Mouse (Mus musculus) lung, postnatal 14 days (tissue): ENCODE data around the gene Astn1.
A peak's percentile ranks its signal among the peaks of the same experiment; 100 is the strongest.

Source experiments
- DNase-seq: peaks from one replicate; pipeline ENCODE4 v3.0.0; 2021

Gene Astn1

DNA sequence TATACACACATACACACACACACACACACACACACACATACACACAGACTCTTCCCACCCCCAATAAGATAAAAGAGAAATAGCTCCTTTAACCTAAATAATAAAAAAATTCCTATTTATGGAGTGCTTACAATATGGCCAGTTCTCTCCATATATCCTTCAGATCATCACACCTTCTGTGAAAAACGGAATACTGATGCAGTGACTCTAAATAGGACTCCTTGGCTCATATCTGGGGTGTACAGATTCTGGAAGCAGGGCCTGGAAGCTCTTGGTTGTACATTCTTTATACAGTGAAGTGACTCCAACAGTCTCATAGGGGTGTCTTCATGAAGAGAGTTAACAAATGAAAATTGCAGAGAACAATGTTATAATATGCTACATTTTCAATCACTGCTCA is 60.7 kb downstream of the Astn1 start:
- no peak for DNase-seq

DNA sequence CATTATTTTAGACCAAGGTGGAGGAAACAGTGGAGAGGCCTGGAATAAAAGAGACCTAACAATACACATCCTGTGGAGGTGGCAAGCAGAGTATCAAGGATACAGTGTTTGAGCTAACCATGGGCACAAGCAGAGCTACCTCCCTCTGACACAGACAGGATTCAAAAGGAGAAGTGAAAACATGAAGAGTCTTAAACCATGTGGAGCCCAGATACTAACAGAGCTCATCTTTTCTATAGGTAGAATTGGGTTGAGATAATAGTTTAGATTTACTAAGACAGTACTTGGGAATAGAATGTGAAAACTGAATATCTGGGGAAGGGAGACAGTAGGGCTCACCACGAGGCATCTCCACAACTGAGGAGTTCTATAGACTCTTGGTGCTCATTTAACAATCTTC is 84.0 kb downstream of the Astn1 start:
- no peak for DNase-seq

DNA sequence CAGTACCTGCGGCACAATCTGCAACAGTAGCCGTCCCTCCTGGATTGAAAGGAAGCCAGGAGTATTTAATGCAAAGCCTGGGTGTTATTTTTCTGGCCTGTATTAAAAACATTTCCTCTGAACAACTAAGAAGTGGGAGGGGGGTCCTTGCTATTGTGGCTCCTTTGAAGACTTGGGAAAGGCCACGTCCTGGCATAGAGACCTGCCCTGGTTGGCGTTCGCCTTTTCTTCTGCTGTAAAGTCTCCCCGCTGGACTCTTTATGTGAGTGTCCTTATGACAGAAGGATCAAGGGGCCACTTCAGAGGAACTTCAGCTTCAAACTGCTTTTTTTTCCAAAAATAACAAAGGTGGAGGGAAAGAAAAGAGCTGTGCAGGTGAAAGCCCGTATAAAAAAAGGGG is 85.9 kb downstream of the Astn1 start:
- DNase-seq: no peak

DNA sequence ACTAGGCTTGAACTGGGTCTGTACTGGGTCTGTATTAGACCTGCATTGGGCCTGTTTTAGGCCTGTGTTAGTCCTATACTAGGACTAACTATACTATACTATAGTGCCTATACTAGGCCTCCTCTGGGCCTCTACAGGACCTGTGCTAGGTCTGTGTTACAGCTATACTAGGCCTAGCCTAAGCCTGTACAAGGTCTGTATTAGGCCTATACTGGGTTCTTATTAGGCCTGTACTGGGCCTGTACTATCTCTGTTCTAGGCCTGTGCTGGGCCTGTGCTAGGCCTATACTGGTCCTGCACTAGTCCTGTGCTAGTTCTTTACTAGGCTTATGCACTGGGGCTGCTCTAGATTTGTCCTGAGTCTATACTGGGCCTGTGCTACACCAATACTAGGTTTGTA is 90.6 kb downstream of the Astn1 start:
- no peak for DNase-seq

DNA sequence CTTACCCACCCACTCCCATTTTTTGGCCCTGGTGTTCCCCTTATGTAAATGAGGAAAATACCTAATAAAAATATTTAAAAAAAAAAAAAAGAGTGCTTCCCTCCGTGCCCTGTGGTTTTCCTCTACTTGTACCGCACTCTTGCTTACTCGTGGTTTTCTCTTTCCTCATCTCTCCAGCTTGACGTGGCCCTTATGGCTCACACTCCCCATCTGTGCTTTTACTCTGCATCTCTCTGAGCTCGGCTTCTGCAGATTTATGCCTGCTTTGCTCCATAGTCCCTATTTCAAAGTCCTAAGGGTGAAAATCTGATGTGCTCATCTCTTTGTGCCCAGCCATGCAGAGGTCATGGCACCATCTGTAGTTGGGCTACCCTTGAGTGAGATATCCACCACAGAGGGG is 91.5 kb downstream of the Astn1 start:
- no peak for DNase-seq

DNA sequence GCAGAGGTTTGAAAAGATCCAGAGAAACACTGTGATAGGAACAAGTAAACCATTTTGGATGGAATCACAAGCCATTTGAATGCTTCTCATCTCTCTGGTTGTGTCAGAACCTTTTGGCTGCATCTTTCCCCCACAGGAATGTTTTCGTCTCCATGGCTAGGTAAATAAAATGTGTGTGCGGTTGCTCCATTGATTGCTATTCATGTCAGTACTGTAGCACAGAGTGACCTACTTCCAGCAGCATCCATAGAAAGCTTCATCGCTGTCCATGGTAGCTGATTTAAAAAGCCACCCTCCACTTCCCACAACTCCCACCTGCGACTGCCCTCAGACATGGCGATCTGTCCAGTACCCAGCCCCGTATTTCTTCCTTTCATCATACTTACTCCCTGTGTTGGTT is 101.9 kb downstream of the Astn1 start:
- no peak for DNase-seq

DNA sequence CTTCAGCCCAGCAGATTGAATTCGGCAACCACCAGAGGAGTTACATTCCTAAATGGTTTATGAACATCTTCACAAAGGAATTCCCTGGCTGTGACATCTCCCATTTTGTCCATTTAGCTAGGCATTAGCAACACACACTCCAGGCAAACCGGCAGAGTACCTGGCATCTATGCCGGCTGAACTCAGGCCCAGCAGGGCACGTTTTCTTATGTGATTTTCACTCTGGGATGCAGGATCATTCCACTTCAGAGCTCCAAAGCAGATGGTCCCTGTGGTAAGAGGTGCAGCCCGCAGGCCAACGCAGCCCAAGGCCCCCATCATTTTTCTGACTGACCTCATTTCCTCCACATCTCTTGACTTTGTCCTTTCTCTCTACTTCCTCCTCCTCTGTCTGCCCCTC is 103.2 kb downstream of the Astn1 start:
- DNase-seq: no peak

DNA sequence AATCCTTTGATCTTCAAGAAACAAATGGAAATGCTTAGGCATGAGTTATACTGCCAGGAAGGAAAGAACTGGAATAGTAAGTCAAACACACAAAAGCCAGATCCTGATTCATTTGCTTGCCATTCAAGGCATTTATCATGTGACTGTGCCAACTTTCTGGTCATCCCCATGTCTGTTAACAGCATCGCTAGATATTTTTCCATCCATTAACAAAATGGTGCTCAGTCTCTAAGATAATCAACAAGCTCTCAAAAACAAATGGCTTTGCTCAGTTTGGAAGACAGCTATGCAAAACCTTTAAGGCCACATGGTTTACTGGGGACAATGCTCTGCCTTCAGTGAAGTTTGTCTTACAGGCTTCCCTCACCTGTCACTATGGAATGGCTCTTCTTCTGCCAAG is 115.8 kb downstream of the Astn1 start:
- DNase-seq: no peak

DNA sequence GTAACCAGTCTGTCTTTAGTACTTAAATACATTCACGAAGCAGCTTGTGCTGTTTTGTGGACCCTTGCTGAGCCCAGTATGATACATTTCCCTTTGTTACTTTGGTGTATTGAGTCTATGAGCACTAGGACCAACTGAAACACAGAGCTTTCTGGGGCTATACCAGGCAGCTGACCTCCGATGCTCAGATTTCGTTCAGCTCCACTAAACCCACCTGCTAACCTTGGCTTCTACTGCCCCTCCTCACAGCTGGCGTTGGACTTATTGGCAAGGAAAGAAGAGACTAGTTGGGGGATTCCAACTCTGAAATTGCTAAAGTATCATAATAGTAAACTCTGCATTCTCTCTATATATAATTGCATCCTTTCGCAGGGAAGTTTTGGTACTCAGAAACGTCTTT is 118.2 kb downstream of the Astn1 start:
- DNase-seq: no peak

DNA sequence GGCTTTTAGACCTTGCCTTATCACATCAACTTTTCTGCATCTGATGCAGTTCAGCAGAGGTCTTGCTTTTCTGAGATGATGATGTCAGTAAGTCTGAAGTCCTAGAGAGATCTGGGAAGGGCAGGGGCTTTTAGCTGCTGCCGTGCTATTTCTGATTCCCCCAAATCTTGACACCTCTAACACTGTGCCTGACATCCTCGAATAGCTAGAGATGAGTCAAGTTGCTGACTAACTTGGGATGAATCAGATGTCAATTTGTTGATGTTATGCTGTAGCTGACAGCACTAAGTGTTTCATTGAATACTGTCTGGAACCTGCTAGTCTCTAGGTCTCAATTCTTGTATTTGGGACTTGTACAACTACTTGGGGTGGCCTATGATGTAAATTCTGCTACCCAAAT is 121.7 kb downstream of the Astn1 start:
- DNase-seq: no peak

DNA sequence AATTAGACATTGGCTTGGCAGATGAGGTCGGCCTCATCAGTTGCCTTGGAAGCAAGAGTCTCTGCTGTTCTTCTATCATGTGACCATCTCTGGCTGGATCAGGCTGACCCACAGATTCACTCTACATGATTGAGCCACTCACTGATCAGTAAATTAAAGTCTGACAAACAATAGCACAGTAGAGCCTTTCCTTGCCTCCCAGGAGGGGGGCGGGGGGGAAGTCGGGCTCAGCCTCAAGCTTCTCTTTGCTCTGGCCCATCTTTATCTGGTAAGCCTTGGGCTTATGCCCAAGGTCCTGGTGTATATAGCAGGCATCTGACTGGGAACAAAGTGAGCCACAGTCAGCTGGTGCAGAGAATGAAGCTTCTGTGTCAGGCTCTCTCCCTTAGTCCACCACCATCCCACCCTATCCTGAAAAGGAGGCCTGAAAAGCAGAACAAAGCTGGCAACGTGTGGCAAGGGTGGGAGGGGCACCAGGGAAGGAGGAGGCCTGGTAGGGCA is 127.5 kb downstream of the Astn1 start:
- no peak for DNase-seq

DNA sequence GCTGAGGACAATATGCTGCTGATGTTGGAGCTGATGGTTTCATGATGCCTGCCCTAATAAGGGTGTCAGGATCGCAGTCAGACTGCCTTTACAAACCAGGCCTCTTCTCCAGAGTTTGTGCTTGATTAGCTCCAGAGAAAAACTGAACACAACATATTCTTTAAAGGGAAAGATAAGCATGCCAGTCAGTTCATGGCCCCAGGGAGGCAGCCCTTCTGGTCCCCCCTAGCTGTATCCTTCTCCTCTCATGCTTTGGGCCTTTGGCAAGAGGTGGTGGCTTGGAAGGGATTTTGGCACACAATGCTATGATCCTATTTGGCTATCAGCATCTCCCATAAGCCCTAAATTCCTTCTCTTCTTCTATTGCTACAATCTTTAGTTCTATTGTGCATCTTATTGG is 128.1 kb downstream of the Astn1 start:
- no peak for DNase-seq

DNA sequence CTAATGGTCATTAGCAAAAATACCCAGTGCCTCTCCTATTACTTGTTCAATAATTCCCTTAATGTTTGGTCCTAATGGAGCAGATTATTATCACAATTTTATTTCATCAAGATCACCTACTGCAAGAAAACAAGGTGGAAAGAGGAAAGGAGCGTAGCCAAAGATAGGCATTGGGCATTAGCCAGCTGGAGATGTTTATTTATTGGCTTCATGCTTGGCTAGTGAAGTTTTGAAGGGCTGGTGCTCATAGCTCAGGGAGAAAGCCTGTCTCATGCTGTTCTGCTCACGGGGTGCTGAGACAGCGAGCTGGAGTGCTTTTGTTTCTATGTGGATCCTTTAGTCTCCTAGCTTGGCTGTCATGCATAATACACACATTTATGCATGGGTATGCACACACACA is 131.2 kb downstream of the Astn1 start:
- no peak for DNase-seq

DNA sequence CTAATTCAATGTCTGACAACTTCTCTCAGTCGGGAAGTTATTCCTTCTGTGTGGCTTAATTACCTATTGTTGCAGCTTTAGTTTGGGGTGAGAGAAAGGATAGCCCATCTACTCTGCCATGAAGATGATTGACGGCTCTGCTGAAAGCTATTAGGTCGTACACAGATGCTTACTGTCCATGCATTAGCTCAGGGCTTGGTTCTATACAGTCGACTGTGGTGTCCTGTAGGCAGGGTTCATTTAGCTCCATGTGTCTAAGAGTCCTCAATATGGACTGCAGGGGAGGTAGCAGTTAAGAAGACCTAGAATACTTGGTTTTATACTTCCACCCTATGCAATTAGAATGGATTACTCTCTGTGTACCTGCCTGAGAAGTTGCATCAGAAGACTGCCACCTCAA is 138.1 kb downstream of the Astn1 start:
- no peak for DNase-seq

DNA sequence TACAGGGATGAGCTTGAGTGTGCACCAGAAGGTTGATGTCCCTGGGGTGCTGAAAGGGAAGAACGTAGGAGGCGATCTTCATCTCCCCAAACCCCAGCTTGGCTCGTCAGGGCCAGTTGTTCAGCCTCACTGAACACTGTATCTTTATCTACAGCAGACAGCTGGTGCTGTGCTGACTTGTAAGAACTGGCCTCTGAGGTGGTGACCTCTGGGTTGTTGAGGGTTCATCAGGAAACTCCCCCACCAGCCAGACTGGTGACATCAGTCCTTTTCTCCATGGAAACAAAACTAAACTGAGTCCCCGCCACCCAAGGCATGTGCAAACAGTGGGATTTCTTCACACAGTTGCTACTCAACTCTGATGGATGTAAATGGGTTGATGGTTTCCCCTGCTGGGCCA is 138.9 kb downstream of the Astn1 start:
- DNase-seq: no peak

DNA sequence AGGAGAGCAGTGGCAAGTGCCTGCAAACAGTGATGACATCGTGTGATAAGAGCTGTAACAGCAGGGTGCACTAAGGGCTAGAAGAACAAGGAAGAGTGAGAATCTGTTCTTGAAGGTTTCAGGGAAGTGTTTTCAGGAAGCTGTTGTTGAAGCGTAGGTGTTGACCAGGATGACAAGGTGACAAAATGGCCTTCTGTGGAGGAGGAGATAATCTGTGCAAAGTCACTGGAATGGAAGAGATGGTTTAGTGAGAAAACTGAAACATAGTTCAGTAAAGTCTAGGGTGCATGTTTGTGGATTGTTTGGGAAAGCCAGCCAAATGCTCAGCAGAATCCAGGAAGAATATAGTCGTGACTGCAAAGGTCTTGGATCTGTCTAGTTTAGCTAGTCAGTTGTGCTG is 145.5 kb downstream of the Astn1 start:
- DNase-seq: no peak

DNA sequence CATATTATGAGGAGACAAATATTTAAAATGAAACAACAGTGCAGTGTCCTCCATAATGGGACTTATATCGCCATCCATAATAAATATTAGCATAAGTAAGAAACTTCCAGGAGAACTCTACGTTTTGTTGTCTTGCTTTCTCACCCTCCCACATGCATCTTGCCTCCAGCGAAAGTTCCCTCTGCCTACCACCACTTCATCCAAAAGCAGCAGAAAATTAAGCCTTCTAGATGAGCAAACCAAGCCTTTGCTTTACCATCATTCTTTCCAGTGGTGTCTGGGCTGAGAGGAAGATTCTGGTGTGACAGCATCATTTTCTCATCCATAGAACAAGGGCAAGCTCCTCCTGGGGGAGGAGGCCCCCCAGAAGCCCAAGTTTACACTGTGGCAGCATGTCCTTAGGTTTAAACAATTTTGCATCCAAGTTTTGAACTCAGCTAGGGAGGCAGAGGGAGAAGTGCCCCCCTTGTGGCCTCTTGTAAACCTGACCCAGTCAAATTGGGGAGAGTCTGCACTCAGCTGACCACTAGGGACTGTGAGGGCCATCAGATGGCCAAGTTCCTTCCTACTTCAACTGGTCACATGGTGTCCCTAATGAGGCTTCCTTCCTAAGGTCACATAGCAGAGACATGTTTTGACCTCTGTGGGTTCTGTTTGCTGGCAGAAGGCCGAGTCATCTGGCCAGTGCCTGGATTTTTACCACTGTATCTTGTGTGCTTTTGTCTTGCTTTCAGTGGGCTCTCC is 147.2 kb downstream of the Astn1 start:
- no peak for DNase-seq

DNA sequence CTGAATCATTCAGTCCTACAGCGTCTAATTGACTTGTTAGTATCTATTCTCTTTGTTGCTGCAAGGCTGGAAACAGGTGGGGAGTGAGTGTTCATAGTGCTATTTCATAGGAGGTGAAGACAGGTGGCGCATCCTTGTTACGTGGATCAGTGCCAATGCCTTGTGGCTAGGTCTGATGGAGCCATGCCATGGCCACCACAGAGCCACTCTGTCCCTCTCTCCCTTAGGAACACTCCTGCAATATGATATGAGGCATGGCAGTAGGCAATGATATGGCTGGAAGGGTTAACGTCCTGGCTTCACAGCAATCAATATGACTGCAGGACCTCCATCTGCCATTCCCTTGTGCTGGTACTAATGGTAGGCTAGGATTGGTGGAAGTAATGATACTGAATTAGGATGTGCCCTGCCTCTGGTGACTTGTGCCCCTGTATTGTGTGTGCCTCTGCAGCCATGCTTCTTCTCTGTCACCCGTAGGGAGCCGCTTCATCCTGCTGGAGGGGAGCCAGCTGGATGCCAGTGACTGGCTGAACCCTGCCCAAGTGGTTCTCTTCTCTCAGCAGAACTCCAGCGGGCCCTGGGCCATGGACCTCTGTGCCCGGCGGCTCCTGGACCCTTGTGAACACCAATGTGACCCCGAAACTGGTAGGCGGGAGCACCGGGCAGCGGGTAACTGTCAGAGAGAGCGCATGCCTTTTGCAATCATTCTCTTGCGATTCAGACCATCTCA is 148.6 kb downstream of the Astn1 start:
- DNase-seq: no peak

DNA sequence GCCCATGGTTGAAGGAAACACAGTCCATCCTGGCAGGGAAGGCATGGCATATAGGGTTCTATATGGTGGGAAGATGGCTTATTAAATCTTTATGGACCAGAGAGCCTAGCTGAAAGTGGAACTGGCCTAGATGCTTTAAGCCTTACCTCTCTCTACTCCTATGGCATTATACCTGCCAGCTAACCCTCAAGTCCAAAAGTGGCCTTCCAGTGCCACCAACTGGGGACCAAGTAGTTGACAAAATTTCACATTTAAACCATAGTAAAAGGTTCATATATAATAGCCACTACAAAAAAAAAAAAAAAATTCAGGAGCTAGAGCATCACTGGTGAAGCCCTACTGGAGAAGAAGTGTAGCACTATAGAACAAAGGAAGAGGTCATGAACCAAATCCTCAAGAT is 150.0 kb downstream of the Astn1 start:
- no peak for DNase-seq

DNA sequence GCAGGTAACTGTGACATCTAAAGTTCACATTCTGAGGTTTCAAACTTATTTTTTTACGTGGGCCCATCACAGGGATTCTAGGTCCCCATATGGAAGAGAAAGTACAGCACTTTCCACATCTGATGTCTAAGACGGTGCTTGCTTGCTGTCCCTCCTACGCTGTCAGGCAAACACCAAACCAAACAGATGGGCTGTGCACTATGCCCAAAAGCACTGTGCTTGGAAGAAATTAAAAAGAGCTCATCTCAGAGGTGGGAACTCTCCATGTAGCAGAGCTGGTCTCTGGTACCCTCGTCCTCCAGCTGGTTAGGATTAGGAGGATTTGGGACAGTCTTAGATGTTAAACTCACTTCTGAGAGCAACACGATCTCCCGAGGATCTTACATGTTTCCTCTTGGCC is 150.6 kb downstream of the Astn1 start:
- no peak for DNase-seq

DNA sequence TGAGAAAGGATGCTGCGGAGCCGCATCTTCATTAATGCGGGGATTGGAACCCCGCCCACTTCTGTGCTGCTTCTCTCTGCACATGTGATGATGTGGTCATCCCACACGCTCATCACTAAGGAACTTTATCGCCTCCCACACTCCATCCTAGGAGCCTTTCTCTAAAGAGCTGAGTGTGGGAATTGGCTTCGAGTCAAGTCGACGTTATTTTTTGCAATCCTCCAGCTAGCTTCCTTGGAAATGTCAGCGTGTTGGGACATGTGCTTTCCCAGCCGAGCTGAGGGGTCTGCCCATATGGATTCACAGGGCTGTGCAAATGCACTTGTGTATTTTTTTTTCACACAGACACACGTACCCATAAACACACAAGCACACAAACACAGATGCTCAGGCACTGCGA is 151.5 kb downstream of the Astn1 start:
- DNase-seq: peak; percentile 7

DNA sequence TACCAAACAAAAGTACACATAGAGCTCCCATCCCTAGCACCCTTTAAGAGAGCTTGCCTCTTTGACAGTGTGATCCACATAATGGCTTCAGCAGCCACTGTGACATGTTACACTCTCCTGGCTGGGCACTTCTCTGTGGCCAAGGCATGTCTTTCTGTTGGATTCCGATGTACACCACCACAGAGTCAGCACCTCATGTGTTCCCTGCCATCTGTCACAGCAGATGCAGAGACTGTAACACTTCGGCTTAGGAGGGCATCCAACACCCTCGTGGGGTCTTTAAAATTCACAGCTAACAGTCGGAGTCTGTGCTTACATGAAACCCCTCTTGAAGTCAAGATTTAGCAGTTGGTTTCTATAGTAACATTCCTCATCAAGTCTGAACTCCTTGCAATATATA is 154.5 kb downstream of the Astn1 start:
- DNase-seq: no peak

DNA sequence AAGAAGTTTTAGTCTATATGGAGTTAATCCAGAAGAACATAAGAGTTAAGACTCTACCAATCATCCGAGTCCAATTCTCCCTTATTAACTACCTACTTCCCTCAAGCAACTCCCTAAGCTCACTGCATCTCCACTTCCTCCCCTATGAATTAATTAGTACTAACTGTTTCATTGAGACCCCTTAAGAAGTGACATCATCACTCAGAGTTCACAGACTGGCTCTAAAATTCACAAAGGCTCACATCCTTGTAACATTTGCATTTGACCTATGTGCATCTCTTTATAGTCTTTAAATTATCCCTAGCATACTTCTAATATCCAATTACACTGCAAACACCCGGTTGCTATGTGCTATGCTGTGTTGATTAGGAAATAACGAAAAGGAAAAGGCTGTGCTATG is 174.1 kb downstream of the Astn1 start:
- DNase-seq: no peak

DNA sequence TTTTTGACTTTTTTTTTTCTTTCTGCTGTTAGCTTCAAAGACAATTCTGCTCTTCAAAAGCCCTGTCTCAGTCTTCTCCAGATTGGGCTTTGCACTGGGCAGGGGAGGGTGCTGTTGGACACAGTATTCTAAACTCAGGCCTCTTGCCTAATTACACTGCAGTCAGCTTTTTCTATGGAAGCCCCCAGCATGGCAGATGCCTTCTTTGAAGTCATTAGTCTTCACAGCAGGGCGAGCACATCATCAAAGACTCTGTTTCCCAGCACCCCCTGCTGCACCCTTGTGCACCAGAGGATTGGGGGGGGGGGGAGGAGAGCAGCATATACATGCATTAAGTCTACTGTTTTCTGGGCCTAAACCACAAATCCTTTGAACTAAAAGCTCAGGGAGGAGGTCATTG is 174.8 kb downstream of the Astn1 start:
- DNase-seq: no peak

DNA sequence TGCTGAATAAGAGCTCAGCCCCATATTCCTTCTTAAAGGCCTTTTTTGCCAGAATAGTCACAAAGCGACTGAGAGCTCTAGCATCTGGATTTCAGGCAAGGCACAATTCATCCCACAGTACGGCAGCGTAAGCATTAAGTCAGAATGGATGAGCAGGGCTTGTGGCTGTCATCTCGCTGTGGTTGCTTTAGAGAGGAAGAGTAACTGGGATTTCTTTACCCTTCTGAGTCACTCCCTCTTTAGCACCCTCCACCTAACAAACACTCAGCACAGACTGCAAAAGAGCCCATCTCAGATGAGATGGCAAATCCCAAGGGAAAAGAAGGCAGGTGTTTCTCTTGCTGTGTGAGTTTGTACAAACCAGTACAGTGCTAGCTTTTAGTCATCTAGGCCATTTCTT is 183.0 kb downstream of the Astn1 start:
- no peak for DNase-seq
